Mouse (Mus musculus) spleen, postnatal 36 days (tissue): ENCODE measurements around the gene Tmem186.

Source experiments
- DNase-seq, 2 experiments: peaks; one replicate each; pipeline ENCODE4 v3.0.0; 2022; ENCODE audit warnings: low spot score in 2 of 2, mixed read lengths in 1 of 2

The Tmem186 gene

GRCm38 (mm10) chr16:8667261-8667660 lies 29.7 kb upstream of the Tmem186 start:
- no peak for DNase-seq

- DNase-seq, result peak in 1 of 2 experiments; percentile 15
Observed at GRCm38 (mm10) chr16:8666452-8666851, 28.9 kb upstream of the Tmem186 start.

- DNase-seq, result no peak
Observed at GRCm38 (mm10) chr16:8665367-8665766, 27.9 kb upstream of the Tmem186 start.

- DNase-seq, result no peak
Observed at GRCm38 (mm10) chr16:8663606-8664539, 26.4 kb upstream of the Tmem186 start.

- no peak for DNase-seq
Observed at GRCm38 (mm10) chr16:8663022-8663421, 25.5 kb upstream of the Tmem186 start.

- DNase-seq, result no peak
Observed at GRCm38 (mm10) chr16:8658764-8659163, 21.3 kb upstream of the Tmem186 start.

- no peak for DNase-seq
Observed at GRCm38 (mm10) chr16:8658349-8658748, 20.8 kb upstream of the Tmem186 start.

GRCm38 (mm10) chr16:8656256-8656655 lies 18.7 kb upstream of the Tmem186 start:
- no peak for DNase-seq

- no peak for DNase-seq
Observed at GRCm38 (mm10) chr16:8655599-8655998, 18.1 kb upstream of the Tmem186 start.

GRCm38 (mm10) chr16:8655108-8655507 lies 17.6 kb upstream of the Tmem186 start:
- no peak for DNase-seq

GRCm38 (mm10) chr16:8650007-8650406 lies 12.5 kb upstream of the Tmem186 start:
- DNase-seq, result no peak

GRCm38 (mm10) chr16:8645546-8645945 lies 8.0 kb upstream of the Tmem186 start:
- DNase-seq, result no peak

GRCm38 (mm10) chr16:8643855-8644254 lies 6.3 kb upstream of the Tmem186 start:
- peak; percentile 35 to 52 for DNase-seq

GRCm38 (mm10) chr16:8639466-8640191 lies 2.1 kb upstream of the Tmem186 start:
- no peak for DNase-seq

- DNase-seq, result no peak
Observed at GRCm38 (mm10) chr16:8638131-8638530, 619 bp upstream of the Tmem186 start.

- DNase-seq, result no peak
Observed at GRCm38 (mm10) chr16:8636867-8637216, 670 bp downstream of the Tmem186 start.

GRCm38 (mm10) chr16:8631428-8631827 lies 6.1 kb downstream of the Tmem186 start:
- DNase-seq, result no peak

- DNase-seq, result no peak
Observed at GRCm38 (mm10) chr16:8630419-8630818, 7.1 kb downstream of the Tmem186 start.

- no peak for DNase-seq
Observed at GRCm38 (mm10) chr16:8620315-8621115, 17.0 kb downstream of the Tmem186 start.

GRCm38 (mm10) chr16:8619659-8620314 lies 17.7 kb downstream of the Tmem186 start:
- no peak for DNase-seq

- no peak for DNase-seq
Observed at GRCm38 (mm10) chr16:8613447-8613846, 24.1 kb downstream of the Tmem186 start.
